Mouse (Mus musculus) kidney, postnatal 14 days (tissue): ENCODE measurements around the gene Jmjd1c.
"Not testable (repeated sequence)": the region's sequence is repeated elsewhere in the genome, so short reads cannot be mapped to it uniquely, and the experiment has no call there.

Experiments
- DNase-seq: peaks from one replicate; pipeline ENCODE4 v3.0.0; 2022; ENCODE audit warnings: mixed read lengths

The Jmjd1c gene

DNA sequence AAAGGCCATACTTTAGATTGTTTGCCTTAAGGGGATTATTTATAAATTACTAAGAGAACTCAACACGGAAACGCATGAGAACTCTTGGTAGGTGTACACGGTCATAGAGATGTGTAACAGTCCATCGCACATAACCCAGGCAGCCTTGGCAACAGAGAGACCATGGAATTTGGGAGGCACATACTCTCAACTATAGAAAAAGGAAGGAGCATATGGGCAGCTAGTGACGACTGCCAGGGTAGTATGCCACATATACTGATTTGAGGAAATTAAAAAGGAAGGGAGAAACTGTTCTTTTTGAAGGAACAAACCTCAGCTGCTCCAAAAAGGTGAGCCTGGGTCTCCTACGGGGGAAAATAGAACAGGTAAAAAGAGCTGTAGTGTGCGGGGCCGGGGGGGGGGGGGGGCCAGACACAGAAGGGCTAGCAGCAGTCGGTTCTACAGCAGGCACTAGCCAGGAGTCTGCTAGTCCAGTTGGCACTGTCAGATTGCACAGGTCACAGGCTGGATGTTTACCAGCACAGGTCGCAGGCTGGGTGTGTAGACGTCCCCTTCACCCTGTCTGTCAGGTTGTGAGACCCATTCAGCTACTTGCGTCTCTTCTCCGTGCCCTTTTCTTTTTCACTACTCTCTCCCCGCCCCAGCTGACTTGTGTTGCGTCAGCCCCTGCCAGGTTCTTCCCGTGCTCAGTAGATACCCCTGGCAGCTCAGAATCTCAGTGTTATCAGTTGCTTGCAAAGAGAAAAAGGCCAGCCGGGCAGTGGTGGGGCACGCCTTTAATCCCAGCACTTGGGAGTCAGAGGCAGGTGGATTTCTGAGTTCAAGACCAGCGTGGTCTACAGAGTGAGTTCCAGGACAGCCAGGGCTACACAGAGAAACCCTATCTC is 9.6 kb downstream of the Jmjd1c start:
- DNase-seq, result no peak

DNA sequence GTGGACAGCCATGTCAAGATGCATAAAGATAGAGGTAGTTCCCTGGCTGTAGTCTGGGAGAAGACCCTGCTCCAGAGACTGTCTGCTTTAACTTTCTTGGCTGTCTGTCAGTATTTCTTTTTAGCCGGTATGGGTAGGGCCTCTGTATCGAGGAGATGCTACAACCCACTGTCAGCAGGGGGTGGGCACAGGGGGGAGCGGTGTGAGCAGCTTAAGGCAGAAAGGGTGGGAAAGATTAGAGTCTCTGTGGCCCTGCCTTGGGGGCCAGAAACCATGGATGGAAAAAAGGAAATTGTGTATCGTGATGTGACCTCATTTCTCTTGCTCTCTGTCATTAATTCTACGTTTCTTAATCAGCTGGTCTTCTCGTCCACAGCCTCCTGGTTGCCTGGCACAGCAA is 10.5 kb downstream of the Jmjd1c start:
- no peak for DNase-seq

DNA sequence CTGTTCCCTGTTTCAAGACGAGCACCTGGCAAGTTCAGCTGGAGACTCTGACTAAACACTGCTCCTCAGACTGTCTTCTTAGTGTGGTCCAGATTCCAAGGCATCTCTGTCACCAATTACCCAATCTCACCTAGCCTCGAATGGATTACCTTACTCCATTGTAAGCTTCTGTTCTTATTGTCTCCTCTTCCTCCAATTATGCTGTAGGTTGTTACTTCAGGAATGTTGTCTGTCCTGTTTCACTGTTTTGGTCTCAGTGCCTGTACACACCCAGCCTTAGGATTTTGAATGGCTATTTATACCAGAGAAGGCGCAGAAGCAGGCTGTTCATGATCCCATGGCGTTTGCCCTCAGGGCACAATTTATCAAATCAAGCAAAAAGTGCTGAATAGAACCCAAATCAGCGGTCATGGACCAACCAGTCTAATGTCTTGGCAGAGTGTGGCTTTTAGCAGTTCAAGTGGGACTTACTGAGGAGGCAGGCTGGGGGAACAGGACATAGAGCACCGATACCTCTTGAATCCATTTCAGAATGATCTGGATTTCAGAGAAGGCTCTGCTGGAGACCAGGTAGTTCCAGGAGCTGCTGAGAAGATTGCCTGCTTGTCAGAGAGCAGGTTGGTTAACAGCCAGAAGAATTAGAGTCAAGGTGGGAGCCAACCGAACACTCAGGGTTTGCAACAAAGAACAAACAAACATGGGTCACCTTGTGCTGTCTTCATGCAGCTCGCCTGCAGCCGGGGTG is 11.3 kb downstream of the Jmjd1c start:
- peak; percentile 47 for DNase-seq

DNA sequence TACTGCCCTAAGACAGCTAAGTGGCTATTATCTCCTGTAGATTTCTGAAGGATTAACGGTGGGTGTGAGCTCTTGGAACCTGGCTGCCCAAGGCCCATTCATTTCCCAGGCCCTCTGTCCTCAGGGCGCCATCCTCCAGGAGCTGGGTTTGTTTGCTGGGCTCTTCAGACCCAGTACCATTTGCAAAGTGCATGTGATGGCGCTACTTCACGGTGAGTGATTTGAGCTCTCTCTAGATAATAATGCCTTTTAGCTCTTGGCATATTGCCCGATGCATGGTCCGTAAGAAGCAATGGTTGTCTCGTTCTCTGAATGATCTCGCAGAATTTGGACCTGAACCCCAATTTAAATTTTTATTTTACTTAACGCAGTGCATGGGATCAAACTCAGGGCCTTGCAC is 12.2 kb downstream of the Jmjd1c start:
- peak; percentile 24 for DNase-seq

DNA sequence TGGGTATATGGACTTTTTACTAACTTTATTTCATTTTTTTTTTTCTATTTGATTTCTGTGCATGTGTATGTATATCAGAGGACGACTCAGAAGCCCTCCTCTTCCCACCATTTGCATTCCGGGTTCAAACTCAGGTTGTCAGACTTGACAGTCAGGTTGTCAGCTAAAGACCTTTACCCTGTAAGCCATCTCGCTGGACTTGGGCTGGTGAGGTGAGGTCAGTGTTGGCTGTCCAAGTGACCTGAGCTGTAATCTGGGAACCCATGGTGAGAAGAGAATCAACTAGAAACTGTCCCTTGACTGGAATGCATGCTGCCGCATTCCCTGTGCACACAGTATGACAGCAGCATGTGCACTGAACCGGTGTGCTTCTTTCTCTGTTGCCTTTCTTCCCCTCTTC is 13.7 kb downstream of the Jmjd1c start:
- no peak for DNase-seq

DNA sequence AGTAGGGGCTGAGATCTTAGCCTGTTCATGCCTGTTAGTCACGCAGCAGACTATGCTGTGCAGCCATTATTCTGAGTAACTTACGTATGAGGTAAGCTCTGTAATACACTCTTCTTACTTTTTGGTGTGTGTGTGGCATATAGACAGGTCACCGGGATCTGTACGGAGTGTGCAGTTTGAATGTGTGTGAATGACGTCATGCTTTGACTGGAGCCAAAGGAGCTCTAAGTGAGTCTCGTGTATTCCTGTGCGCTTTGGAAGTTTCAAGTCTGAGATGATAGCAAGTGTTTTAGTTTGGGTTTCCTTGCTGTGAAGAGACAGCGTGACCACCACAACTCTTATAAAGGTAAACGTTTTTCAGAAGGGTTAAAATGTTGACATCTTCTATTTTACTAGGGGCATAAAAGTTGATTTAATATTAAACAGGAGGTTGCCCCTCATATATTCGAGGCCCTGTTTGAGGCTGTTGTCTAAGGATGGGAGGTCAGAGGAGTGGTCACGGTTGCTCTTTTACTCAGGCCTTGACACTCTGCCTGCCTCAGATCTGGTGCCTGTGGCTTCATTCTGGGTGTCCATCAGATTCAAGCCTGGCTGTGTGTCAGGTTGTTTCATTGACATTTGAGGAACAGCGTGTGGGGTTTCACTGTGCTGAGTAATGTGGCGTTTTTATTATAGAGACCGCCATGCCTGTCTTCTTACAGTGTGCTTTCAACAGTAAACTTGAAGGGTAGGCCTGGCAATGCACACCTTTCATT is 15.3 kb downstream of the Jmjd1c start:
- DNase-seq, result no peak

DNA sequence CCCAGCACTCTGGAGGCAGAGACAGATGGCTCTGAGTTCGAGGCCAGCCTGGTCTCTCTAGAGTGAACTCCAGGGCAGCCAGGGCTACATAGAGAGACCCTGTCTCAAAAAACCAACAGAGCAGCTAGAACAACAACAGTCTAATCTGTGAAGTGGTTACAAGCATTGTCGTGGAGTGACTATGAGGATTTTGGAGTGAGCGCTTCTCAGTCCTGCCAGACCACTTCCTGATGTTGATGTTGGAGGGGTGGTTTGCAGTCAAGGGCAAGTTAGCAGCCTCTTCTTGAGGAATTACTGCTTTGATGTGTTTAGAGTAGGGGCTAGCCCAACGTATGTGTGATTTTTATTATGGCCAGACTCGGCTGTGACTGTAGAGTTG is 15.9 kb downstream of the Jmjd1c start:
- no peak for DNase-seq

DNA sequence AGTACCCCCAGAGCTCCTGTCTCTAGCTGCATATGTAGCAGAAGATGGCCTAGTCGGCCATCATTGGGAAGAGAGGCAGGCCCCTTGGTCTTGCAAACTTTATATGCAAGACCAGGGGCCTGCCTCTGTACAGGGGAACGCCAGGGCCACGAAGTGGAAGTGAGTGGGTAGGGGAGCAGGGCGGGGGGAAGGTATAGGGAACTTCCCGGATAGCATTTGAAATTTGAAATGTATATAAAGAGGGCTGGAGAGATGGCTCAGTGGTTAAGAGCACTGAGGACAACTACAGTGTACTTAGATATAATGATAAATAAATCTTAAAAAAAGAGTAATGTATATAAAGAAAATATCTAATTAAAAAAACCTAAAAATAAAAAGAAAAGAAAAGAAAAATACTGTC is 17.0 kb downstream of the Jmjd1c start:
- not testable (repeated sequence) for DNase-seq

DNA sequence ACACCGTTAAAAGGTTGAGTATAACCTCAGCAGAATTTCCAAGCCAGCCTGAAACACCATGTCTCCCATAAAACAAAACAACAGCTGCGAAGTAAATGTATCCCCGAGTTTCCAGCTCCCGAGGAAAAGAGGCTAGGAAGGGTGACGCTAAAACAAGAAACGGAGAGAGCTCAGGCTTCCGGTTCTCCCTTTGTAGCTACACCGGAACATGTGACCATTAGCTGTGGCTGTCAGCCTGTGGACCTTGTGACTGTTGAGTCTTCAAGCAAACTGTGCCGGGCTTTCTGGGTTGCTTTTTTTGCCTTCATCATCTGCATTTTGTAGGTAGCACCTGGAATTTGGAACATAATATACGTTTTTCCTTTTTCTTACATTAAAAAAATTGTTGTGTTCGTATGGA is 17.9 kb downstream of the Jmjd1c start:
- DNase-seq, result peak; percentile 18

DNA sequence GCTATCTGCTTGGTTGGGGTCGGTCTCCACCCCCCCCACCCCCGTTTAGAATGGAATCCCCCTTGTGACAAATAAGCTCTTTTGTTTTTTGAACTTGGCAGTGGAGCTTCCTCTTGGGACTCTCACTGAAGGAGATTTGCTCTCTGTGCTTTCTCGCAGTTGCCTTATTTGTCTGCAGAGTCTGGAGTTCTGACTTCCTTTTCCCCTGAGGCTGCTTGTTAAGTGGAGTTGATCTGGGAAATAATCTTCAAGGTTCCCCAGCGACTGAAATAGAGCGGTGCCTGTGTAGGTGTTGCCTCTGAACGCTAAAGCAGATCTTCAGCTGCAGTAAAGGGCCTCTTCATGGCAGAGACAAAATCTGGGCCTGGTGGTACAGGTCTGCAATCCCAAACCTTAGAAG is 19.2 kb downstream of the Jmjd1c start:
- DNase-seq, result peak; percentile 37

DNA sequence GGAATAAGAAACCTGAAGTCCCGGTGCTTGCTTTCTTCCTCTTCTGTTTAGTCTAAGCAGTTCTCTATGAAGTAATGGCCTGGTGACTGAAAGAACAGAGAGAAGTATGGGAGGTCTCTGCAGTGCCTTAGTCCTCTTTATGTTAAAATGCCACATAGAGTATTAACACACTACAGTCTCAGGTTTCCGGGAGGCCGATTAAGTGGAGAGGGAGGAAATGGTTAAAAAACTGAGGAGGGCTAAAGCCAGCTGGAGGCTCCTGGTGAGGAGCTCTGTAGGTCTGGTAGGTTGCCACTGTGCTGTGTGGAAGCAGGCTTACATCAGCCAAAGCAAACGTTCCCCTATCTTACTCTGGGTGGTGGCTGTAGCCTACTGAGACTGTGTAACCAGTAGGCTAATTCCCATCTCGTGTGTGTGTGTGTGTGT is 19.8 kb downstream of the Jmjd1c start:
- peak; percentile 18 for DNase-seq

DNA sequence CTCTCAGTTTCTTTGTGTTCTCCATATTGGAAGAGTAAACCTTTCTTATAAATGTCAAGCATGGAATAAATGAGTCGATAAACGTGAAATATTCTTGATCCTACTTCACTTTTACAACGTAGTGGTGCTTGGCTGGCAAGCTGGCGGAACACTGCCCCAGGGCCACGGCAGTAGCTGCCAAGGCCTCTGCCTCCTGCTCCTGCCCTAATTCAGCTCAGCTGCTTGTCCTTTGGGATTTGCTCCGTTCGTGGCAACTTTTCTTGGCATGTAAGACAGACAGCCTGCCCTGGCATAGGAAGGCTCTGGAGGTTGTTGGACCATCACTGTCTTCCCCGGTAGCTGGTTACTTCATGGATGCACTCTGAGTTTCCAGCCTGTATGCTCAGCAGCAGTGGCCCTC is 20.3 kb downstream of the Jmjd1c start:
- peak; percentile 53 for DNase-seq

DNA sequence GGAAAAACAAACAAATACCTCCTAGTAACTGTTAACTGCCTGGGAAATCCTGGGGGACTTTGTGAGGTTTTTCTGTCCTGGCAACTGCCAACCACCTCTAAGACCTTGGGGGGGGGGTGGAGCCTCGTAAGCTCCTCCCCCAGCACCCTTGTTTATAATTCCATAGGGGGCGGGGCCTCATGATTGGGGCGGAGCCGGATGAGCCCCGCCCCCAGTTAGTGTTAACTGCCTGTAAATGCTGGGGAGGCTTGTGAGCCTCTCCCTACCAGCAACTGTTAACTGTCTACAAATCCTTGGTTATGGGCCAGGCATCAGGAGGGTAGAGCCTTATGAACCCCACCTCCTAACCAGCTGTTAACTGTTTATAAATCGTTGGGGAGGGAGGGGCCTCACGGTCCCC is 23.4 kb downstream of the Jmjd1c start:
- DNase-seq, result no peak

DNA sequence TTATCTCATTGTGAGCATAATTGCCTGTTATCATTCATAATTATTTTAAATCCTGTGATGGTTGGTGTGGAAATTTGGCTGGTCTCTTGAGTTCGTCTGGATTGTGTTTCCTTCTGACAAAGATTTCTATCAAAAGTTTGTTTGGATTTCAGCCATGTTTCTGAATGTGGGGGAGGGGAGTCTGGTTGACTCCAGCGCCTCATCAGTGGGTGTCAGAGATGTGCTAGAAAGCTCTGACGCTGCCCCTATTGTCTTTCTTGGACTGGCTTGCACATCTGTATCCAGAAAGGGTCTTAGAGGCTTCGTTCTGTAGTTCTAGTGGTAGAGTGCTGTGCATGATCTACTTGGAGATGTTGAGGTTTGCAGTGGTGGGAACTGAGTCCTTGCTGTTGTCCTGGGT is 24.3 kb downstream of the Jmjd1c start:
- peak; percentile 37 for DNase-seq

DNA sequence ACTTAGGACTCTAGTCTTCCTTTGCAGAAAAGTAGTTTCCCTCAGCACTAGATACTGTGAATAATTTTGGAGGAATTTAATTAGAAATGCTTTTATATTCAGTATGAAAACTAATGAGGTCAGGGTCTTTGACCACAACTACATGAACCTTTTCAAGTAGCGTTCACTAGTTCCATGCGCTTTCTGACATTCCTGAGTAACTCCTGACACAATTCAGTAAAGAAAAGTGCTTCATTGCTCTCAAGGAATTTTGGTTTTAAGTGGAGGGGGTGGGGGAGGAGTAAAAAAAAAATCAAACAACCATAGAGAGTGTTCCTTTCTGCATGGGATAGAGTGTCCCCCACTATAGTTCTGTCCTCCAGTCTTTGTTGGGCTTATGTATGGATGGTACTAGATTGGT is 24.7 kb downstream of the Jmjd1c start:
- DNase-seq, result no peak

DNA sequence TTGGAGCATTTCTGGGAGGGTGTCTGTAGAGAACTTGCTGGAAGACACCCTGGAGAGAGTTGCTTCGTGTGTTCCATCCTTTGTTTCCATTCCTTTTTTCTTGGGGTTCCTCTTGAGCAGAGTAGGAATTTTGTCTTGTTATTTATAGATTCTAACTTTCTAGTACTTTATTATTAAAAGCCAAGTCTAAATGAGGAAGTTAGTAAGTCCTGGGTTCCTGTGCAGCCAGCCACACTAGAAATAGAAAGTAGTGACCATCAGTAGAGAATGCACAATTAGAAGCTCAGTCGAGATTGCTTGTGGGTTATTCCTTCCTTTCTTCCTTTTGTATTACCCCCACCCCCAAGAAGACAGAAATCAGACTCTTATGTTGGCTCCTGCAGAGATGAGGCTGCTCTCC is 27.8 kb downstream of the Jmjd1c start:
- no peak for DNase-seq

DNA sequence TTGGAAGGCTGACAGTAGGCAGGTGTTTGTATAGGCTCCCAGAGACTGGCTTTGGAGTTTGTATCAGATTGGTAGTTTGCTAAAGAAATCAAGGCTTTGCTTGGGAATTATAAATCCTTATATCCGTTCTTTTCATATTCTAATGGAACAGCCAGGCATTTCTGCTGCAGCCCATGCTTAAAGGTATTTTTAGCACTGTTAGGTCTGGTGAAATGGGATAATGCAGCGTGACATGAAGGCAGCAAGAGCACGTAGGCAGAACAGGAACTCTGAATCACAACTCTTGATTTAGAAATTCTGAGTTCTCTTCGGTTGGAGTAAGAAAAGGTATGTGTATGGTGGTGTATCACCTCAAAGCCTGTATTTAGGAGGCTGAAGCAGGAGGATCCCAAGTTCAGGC is 28.2 kb downstream of the Jmjd1c start:
- DNase-seq, result no peak

DNA sequence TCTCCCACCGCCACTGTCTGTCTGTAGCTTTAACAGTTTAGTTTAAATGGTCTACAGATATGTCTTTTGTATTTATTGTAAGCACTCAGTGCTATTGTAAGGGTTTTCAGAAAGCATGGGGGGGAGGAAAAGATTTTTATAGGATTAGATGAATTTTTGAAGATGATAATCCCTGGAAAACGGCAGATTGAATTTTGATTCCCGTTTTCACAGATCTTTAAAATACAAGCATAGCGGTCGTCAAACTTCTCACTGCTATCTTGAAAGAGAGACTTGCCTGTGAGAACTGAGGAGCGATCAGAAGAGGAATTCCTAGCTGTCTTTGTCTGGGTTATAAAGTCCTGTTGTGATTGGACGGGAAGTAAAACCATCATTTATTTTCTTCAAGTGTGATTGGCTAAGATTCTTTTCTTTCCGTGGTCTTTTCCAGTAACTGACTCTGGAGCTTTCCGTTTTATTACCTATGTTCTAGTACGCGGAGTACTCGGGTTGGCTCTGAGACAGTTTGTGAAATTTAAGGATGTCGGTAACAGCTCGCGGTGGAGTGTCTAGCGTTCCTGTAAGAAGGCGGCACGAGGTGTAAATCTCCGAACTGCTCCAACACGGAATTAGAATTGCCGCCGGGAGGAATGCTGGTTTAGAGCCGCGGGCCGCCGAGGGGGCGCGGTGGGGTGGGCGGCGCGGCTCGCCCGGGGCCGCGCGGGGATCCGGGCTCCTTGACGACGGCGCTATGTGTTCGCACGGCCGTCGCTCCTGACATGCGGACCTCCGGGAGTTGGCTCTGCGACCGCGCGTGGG is 30.3 kb downstream of the Jmjd1c start:
- DNase-seq, result peak; percentile 61

DNA sequence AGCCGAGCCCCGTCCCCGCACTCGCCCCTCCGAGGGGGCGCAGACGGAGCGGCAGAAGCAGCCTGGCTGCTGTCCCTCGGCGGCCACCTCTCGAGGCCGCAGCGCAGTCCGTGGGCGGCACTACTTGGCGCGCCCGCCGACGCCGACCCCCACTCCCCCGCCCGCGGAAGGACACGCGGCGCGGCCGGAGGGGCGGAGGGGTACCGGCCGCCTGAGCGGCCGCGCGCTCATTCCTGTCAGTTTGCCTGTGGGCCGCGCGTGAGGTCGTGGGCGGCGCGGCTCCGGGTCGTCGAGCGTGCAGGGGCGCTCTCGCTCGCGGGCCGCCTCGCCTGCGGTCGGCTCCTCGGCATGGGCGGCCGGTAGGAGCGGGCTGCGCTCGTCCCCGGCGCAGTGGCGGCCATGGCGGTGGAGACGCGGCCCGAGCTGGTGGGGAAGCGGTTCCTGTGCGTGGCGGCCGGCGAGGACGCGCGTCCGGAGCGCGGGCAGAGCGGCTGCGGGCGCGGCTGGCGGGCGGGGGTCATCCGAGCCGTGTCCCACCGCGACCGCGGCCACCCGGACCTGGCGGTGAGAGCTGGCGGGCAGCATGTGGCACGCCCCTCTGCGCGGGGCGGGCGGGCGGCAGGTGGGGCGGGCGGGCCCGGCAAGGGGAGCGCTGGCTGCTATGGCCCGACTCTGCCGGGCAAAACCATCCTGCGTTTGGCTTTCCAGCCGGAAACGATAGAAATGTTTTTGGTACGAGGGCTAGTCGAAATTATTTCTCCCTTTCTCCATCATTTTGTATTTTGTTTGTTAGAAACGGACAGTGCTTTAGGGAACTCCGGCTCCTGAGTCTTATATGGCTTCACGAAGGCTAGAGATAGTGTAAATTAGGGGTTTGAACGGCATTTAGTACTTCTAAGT is 31.2 kb downstream of the Jmjd1c start:
- peak; percentile 69 for DNase-seq

DNA sequence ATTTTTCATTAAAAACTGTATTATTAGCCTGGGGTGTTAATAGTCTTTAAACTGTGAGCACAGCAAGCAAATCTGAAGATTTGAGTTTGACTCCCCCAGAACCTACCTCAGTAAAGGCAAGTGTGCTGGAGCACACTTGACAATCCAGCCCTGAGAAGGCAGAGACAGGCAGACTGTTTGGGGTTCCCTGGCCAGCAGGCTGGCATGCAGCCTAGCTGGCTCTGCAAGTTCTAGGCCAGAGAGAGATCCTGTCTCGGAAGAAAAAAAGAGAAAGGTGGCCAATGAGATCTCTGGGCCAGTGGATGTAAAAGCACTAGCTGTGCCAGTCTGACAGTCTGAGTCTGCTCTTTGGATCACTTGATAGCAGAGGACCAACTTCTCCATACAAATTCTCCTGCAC is 33.6 kb downstream of the Jmjd1c start:
- DNase-seq, result peak; percentile 32

DNA sequence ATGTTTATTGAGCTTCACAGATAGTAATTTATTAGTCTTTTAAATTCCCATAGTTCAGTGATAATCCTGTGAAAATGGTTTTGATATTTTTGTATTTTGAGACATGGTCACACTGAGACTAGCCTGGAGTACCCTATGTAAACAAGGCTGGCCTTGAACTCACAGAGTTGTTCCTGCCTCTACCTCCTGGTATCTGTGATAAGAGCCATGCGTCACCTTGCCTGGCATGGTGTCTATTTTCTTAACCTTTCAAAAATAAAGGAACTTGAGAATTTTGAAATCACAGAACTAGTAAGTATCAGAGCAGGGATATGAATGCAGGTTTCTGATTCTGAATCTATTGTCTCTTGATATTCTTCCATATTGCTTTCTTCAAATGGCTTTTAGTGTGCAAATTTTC is 35.8 kb downstream of the Jmjd1c start:
- DNase-seq, result no peak

DNA sequence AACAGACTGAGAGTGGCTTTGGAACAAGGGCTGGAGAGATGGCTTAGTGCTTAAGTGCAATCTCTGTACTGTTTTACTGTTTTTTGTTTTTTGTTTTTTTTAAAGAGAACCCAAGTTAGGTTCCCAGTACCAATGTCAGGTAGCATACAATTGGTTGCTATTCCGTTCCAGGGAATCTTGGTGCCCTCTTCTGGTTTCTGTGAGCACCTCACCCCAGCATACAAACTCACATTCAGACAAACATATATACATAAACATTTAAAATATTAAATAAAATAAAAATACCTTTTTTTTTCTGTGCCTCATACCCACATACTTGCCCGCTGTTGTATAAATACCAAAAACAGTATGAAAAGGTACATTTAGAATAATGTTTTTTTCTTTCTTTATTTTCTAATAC is 38.4 kb downstream of the Jmjd1c start:
- no peak for DNase-seq
